Mouse (Mus musculus) megakaryocyte progenitor cell, adult 5-6 weeks (primary cell): ENCODE results near the gene Cggbp1. TPM values are rescaled to one million over a fixed set of nuclear protein-coding genes. Genes with fewer than 3 reads are reported as not detected.

Experiments
- total RNA-seq, 2 experiments: library from RNA; stranded (forward) in 1 of 2; stranded (reverse) in 1 of 2; fragments of 157-497, 149-512 nt in 1 of 2; fragments of 200-1000 nt in 1 of 2; gene quantifications; 2 replicates each; pipeline versions ENCODE4 v1.2.3 to v1.2.4; 2015 to 2017

Gene Cggbp1
- total RNA-seq, 2 experiments from 2014 or later, result 81.9 to 119 TPM

Other genes with a start within 250 kb of the Cggbp1 start
- not detected in 2 replicates for gene Csnka2ip, start 249.6 kb upstream of the Cggbp1 start, total RNA-seq (2015)
- gene Csnka2ip, start 249.6 kb upstream of the Cggbp1 start, total RNA-seq (2017), result not detected in 2 replicates
- gene 4930453N24Rik, start 80.8 kb upstream of the Cggbp1 start, total RNA-seq (2015), result 47.2 and 51.2 TPM in 2 replicates
- 22.5 and 33.8 TPM in 2 replicates for gene 4930453N24Rik, start 80.8 kb upstream of the Cggbp1 start, total RNA-seq (2017)
- 28.5 and 29.3 TPM in 2 replicates for gene Zfp654, start 344 bp upstream of the Cggbp1 start, total RNA-seq (2015)
- gene Zfp654, start 344 bp upstream of the Cggbp1 start, total RNA-seq (2017), result 12.6 and 19.9 TPM in 2 replicates